Mouse (Mus musculus): ENCODE measurements around the gene Slc35c2. TPM values are rescaled to one million over a fixed set of nuclear protein-coding genes. Genes with fewer than 3 reads are reported as not detected.

The Slc35c2 gene
- total and polyA plus RNA-seq, 2 experiments from 2014 or later, result 68.7 to 98.9 TPM

DNA sequence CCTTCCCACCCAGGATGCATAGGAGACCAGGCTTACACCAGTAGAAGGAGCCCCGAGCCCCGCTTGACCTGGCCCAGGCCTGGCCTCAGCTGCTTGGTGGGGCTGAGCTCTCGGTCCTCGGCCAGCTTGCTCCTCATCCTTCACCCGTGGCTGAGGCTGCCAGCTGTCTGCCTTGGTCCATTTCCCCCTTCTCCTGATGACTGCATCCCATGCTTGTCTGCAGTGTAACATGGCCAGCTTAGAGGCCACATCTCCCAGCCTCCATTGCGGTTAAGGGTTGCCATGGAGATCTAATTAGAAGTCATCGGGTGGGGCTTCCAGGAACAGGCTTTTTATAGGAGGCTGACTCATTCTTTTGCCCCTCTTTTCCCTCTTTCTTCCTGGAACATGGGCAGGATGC lies 23.8 kb downstream of the Slc35c2 start:
- Histone ChIP-seq H3K27me3 (ENCODE audit: insufficient read depth, low read length) (no peaks in the 10 kb centered on the region), H3K4me2 (ENCODE audit: low read depth, low read length, poor library complexity, severe bottlenecking) (no peak overlapping the region), H3K27ac (ENCODE audit: low read depth, low read length) (no peak overlapping the region), H3K36me3 (ENCODE audit: insufficient read depth, low read length) (no peaks in the 10 kb centered on the region), H3K4me1 (ENCODE audit: insufficient read depth, low read length) (peaks cover 21% of the 10 kb centered on the region), H3K4me3 (ENCODE audit: low read depth, low read length) (no peak overlapping the region), H3K9ac (replicated peaks; ENCODE audit: low read length, poor library complexity, severe bottlenecking) (no peak overlapping the region), H3K9me3 (ENCODE audit: low read length) (no peaks in the 10 kb centered on the region)
- peak; percentile 69 for DNase-seq (ENCODE audit: low spot score)
- ATAC-seq (ENCODE audit: low FRiP score), result 0 out of 2 replicates have a peak, but pooled peaks have one; percentile 31
- 39% methylated on average over 7 of the region's 7 CpGs for WGBS
- TF ChIP-seq CTCF (IDR thresholded peaks at IDR 0.05), result no peak

DNA sequence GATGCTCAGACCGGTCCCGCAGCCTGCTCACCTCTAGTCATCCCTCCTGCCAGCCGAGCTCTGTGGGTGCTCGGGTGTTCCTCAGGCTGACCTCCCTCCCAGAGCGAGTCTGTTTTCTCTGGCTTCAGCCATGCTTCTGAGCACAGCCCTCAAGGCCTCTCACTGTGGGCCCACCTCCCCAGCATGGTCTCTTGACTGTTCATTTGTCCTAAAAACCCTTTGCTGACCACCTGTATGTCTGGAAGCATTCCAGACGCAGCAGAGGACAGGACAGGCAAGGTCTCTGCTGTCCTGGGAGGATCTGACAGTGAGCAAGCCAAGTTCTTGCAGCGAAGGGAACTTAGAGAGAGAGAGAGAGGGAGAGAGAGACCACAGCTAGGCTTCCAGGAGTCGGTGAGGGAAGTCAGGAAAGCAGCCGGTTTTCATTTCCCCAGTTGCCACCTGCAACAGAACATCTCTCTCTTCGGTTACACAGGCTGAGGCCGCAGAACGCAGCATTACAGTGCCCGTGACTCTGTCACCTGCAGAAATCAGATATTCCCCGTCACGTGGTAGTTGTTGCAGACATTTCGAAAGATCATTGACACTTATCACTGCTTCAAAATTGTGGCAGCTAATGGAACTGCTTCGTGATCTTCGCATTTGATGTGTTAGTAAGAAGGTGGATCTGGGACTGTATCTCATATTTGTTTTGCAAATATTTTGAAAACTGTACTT lies 25.2 kb downstream of the Slc35c2 start:
- peaks cover 21% of the 10 kb centered on the region for H3K4me1 ChIP-seq (ENCODE audit: insufficient read depth, low read length)
- H3K9me3 ChIP-seq (ENCODE audit: low read length), result no peaks in the 10 kb centered on the region
- no peak overlapping the region for H3K4me2 ChIP-seq (ENCODE audit: low read depth, low read length, poor library complexity, severe bottlenecking)
- no peak overlapping the region for H3K4me3 ChIP-seq (ENCODE audit: low read depth, low read length)
- 0 out of 2 replicates have a peak, but pooled peaks have one; percentile 13 for TF ChIP-seq CTCF (IDR thresholded peaks at IDR 0.05)
- 69% methylated on average over 18 of the region's 18 CpGs for WGBS
- no peaks in the 10 kb centered on the region for H3K36me3 ChIP-seq (ENCODE audit: insufficient read depth, low read length)
- H3K9ac ChIP-seq (replicated peaks; ENCODE audit: low read length, poor library complexity, severe bottlenecking), result 0 out of 2 replicates have a peak overlapping the region, but pooled peaks have one; percentile 5
- ATAC-seq (ENCODE audit: low FRiP score), result no peak
- no peak overlapping the region for H3K27ac ChIP-seq (ENCODE audit: low read depth, low read length)
- H3K27me3 ChIP-seq (ENCODE audit: insufficient read depth, low read length), result no peaks in the 10 kb centered on the region
- DNase-seq (ENCODE audit: low spot score), result no peak

DNA sequence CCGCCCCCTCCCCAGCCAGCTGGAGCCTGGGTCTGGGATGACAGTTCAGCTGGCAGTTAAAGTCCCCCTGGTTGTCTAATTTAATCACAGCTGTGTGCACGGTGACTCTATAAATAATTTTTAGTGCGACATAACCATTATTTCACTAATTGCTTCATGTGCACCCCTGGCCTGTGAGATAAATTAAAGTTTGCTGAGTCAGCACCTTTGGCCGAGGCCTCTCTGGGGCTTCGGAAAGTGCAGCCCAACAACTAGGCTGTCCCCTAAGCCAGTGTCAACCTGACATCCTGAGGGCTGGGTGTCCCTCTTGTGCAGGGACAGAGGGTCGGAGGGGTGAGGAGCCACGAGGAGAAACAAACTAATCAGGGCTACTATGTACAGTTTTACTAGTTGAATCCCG lies 27.8 kb downstream of the Slc35c2 start:
- H3K4me3 ChIP-seq (ENCODE audit: low read depth, low read length), result no peak overlapping the region
- peaks cover 16% of the 10 kb centered on the region for H3K4me1 ChIP-seq (ENCODE audit: insufficient read depth, low read length)
- no peak for ATAC-seq (ENCODE audit: low FRiP score)
- H3K27me3 ChIP-seq (ENCODE audit: insufficient read depth, low read length), result no peaks in the 10 kb centered on the region
- H3K4me2 ChIP-seq (ENCODE audit: low read depth, low read length, poor library complexity, severe bottlenecking), result no peak overlapping the region
- no peak for TF ChIP-seq CTCF (IDR thresholded peaks at IDR 0.05)
- no peak for DNase-seq (ENCODE audit: low spot score)
- H3K9me3 ChIP-seq (ENCODE audit: low read length), result no peaks in the 10 kb centered on the region
- no peak overlapping the region for H3K27ac ChIP-seq (ENCODE audit: low read depth, low read length)
- WGBS, result 76% methylated on average over 8 of the region's 8 CpGs
- H3K36me3 ChIP-seq (ENCODE audit: insufficient read depth, low read length), result no peaks in the 10 kb centered on the region
- no peak overlapping the region for H3K9ac ChIP-seq (replicated peaks; ENCODE audit: low read length, poor library complexity, severe bottlenecking)

DNA sequence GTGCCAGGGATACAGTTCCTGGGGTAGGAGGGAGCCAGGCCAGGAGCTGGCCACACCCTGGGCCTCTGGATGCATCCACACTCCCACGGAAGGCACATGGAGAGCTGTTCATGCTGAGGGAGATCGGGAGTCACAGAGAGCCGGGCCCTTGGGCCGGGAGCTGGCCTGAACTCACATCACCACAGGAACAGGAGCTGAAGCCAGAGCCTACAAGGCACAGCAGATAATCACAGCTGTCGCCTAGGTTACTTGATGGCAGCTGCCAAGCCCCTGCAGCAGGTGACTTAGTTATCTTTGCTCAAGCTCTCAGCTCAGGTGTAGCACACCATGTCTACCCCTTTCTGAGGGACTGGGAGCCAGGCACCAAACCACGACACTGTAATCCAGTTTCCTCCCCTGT lies 29.3 kb downstream of the Slc35c2 start:
- TF ChIP-seq CTCF (IDR thresholded peaks at IDR 0.05), result no peak
- no peaks in the 10 kb centered on the region for H3K36me3 ChIP-seq (ENCODE audit: insufficient read depth, low read length)
- 73% methylated on average over 6 of the region's 6 CpGs for WGBS
- no peak overlapping the region for H3K27ac ChIP-seq (ENCODE audit: low read depth, low read length)
- no peak overlapping the region for H3K9ac ChIP-seq (replicated peaks; ENCODE audit: low read length, poor library complexity, severe bottlenecking)
- ATAC-seq (ENCODE audit: low FRiP score), result no peak
- H3K4me1 ChIP-seq (ENCODE audit: insufficient read depth, low read length), result peaks cover 12% of the 10 kb centered on the region
- H3K27me3 ChIP-seq (ENCODE audit: insufficient read depth, low read length), result no peaks in the 10 kb centered on the region
- no peak for DNase-seq (ENCODE audit: low spot score)
- no peak overlapping the region for H3K4me3 ChIP-seq (ENCODE audit: low read depth, low read length)
- no peak overlapping the region for H3K4me2 ChIP-seq (ENCODE audit: low read depth, low read length, poor library complexity, severe bottlenecking)
- H3K9me3 ChIP-seq (ENCODE audit: low read length), result no peaks in the 10 kb centered on the region

DNA sequence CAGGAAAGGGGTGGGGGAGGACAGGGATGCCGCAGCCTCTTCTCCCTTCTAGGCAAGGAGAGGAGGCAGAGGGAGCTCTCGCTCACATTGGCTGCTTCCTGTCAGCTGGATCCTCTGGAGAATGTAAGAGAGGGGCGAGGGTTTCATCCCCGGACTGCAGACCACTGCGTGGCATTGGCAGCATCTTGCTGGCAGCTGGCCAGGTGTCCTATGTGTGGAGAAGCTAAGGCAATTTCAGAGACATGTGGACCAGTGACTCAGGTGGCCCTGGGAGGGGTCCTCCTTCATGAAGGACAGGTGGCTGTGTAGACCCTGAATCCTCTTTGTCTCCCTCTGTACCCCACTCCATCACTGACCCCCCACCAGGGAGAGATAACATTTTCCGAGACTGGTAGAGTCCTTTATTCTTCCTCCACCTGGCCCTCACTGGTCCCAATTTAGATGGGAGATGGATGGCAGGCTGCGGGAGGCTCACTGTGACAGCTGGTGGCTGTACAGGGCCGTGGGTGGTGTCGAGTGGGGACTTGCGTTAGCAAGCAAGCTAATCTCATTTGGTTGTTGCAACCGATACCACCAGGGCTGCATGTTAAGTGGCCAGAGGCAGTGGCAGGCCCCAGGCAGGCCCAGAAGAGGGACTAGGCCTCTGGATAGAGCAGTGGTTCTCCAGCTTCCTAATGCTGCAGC lies 30.4 kb downstream of the Slc35c2 start:
- no peak overlapping the region for H3K9ac ChIP-seq (replicated peaks; ENCODE audit: low read length, poor library complexity, severe bottlenecking)
- H3K36me3 ChIP-seq (ENCODE audit: insufficient read depth, low read length), result no peaks in the 10 kb centered on the region
- no peak overlapping the region for H3K4me2 ChIP-seq (ENCODE audit: low read depth, low read length, poor library complexity, severe bottlenecking)
- H3K4me3 ChIP-seq (ENCODE audit: low read depth, low read length), result no peak overlapping the region
- peaks cover 12% of the 10 kb centered on the region for H3K4me1 ChIP-seq (ENCODE audit: insufficient read depth, low read length)
- no peaks in the 10 kb centered on the region for H3K27me3 ChIP-seq (ENCODE audit: insufficient read depth, low read length)
- ATAC-seq (ENCODE audit: low FRiP score), result no peak
- no peak overlapping the region for H3K27ac ChIP-seq (ENCODE audit: low read depth, low read length)
- no peak for TF ChIP-seq CTCF (IDR thresholded peaks at IDR 0.05)
- no peaks in the 10 kb centered on the region for H3K9me3 ChIP-seq (ENCODE audit: low read length)
- DNase-seq (ENCODE audit: low spot score), result no peak
- WGBS, result 40% methylated on average over 11 of the region's 11 CpGs

DNA sequence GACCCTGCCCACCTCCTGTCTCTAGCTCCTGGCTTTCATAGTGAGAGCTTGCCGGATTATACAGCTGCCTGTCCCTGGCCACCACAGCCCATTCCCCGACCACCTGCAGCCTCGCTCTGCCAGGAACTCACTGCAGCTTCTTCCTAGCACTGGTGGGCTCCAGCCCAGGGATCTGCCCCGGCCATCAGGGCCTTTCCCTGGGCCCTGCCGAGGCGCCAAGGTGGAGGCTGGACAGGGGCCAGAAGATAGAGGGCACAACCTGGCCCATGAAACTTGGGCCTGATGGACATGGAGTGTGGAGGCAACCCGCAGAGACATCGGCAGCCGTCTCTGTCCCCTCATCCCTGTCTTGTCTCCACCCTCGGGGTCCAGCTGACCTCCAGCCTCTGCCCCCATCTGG lies 31.5 kb downstream of the Slc35c2 start:
- TF ChIP-seq CTCF (IDR thresholded peaks at IDR 0.05), result no peak
- Histone ChIP-seq H3K27ac (ENCODE audit: low read depth, low read length) (no peak overlapping the region), H3K9ac (replicated peaks; ENCODE audit: low read length, poor library complexity, severe bottlenecking) (no peak overlapping the region), H3K27me3 (ENCODE audit: insufficient read depth, low read length) (no peaks in the 10 kb centered on the region), H3K9me3 (ENCODE audit: low read length) (no peaks in the 10 kb centered on the region), H3K4me1 (ENCODE audit: insufficient read depth, low read length) (peaks cover 12% of the 10 kb centered on the region), H3K4me2 (ENCODE audit: low read depth, low read length, poor library complexity, severe bottlenecking) (no peak overlapping the region), H3K4me3 (ENCODE audit: low read depth, low read length) (no peak overlapping the region), H3K36me3 (ENCODE audit: insufficient read depth, low read length) (no peaks in the 10 kb centered on the region)
- no peak for DNase-seq (ENCODE audit: low spot score)
- ATAC-seq (ENCODE audit: low FRiP score), result no peak
- 69% methylated on average over 10 of the region's 10 CpGs for WGBS
